Mouse (Mus musculus) cerebellum, adult 18-20 months (tissue): ENCODE results near the gene Ubr3.

Experiments used
- DNase-seq, 2 experiments: peaks; one replicate each; pipeline ENCODE4 v3.0.0; 2021

Gene Ubr3

DNA sequence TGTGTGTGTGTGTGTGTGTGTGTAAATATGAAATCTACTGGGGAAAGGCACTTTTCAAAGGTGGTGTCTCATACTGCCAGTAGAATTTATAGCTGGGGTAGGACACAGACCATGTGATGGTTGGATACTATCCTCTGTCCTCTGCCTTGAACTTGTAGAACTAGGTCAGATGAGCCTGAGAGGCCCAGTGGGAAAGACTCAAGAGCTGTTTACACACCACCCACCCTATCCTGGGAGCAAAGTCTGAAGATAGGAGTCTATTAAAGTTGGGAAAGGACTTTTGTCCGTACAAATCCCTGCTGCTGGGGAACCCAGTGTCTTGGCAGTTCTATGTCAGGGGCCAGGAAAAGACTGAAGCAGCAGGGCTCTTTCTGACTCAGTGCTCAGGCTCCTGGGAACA, 138.3 kb downstream of the Ubr3 start:
- DNase-seq, result no peak

DNA sequence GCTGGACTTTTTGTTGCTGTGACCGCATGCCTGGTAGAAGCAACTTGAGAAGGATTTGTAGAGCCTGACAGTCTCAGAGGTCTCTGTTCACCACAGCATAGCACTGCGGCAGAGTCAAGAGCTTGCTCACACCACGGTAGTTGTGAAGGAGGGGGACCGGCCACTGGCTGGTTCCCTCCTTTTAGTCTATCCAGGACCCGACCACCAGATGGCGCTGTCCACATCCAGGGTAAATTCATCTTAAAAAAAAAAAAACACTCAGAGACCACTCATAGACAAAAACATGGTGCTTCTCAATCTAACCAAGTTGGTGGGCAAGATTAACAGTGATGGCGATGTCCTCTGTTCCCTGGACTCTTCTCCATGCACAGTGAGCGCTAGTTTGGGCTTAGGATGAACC, 140.2 kb downstream of the Ubr3 start:
- no peak for DNase-seq

DNA sequence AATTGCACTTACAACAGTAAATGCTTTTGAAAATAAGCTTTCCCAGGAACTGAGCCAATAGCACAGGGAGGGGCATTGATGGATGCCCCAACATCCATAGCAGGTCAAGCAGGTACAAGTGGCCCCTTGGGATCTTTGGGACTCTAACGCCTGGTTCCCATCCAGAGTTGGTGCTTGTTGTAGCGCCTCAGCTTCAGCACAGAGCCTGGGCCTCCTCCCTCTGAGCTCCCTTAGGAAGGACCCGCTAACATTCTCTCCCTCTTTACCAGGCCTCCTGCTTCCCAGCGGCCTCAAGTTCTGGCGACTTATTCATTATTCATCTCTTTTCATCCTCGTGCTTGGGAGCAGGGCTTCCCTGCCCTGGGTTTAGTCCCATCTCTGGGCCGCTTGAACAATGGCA, 141.7 kb downstream of the Ubr3 start, which contains the start of gene Myo3b:
Gene Myo3b, plus strand, starts transcription at position 375 of the 400 bp plus-strand sequence.
- no peak for DNase-seq

DNA sequence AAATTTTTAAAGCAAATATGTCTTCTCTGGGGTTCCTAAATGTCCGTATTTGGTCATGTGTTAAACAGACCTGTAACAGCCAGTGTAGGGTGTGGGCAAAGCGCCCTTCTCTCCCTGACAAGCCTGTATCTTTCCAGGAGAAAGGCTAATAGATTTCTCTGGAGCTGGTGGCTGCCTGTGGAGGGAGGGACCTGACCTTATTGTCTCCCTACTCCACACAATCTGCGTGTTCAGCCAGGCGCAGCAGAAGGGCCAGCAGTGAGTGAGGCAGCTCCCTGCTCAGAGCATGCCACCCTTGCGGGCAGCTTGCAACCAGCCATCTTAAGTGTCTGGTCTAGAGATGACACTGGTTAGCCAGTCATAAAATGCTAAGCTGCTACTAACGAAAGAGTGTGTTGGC, 147.4 kb downstream of the Ubr3 start:
- no peak for DNase-seq

DNA sequence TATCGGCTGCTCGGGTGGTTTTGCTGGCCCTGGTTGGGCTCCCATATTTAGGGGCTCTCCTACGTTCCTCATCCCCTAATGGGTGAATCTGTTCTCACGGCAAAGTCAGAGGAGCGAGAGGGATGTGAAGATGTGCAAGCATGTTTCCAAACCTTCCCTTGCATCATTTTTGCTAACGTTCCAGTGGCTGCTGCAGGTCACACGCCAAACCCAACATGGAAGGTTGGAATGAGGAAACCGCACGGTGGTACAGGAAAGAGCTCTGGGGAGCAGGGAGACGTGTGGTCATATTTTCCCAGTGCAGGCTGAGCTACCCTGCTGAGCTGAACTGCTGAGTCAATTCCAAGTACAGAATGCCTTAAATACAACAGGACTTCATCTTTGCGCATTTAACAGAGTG, 150.8 kb downstream of the Ubr3 start:
- DNase-seq, result no peak

DNA sequence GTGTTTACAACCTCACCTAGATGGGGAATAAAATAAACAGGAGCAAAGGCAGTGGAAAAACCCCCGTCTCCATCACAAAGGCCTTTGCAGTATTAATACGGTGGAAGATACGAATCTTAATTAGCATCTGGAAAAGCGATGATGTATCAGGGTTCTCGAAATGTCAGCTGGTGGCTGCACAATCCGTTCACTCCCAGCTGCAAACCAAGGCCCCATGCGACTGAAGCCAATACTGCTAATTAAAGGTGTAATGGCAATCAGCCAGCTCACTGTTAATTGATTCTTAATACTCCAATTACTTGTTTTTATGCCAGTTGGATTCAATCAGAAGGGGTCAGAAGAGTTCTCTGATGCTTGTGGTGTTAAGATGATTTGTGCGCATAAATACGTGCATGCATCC, 156.8 kb downstream of the Ubr3 start:
- no peak for DNase-seq

DNA sequence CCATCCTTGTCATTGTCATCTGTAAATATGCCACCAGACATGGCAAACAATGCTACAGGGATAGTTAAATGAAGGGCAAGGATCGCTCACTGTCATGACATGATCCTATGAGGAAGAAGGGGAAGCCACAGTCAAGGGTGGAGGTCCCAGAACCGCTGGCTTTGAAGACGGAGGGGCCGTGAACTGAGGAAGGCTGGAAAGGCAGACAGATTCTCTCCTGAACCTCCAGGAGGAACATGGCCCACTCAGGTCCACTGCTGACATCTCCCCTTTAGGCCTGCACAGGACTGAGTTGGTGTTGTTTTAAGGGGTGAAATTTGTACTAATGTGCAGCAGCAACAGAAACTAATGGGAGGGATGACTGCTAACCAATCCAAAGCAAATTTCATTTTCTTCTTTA, 161.2 kb downstream of the Ubr3 start:
- DNase-seq, result no peak

DNA sequence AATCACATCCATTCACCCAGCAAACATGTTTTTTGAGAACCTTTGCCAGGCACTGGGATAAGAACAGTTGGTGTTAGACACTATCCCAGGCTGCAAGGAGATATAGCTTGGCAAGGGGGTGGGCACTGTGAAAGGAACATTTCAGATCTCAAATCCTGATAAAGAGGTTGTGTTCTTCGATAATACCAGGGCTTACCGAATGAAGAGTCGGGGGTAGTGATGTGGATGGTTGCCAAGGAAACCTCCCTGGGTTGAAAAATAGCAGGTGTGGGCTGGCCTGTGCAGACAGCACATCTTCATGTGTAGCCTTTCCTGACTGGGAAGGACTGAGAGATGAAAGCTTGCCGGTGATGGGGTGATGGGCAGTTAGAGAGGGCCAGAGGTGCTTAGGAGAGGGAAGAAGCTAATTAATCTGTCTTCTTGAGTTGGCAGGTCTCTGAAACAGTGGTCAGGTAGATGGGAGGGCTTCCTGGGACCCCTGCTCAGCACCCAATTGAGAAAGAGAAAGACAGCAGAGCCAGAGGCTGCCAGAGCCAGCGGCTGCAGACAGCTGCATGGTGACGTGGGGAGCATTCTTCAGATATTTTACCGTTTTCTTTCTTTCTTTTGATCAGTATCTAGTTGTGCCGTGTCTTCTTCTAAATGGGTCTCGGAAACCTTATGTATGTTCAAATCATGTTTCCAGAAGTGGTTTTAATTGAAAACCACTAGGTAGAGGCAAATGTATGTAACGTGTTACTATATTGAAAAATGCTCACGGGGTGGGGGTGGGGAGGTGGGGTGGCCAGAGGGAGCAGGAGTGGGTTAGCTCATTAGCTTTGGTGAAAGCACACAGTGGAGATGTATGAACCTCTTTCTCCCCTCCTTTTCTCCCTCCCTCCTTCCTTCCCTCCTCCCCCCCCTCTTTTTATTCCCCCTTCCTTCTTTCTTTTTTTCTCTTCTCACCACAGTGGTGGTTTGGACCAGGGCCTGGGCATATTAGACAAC, 163.6 kb downstream of the Ubr3 start:
- no peak for DNase-seq

DNA sequence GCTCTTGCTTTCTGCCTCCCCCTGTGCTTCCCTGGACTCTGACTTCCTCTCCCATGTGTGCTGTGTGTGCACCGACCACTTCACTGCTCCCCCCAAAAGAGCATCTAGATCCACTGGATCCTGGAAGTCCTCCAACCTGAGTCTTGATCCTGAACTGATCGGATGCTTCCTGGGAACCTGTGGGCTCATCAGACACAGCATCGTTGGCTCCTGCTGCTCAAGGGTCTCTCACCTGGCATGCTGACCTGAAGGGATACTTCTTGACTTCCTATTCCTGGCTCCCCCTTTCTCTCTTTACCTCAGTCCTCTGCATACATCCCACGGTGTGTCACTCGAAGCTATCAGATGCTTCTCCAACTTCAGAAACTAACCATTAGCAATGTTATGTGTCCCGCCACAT, 168.1 kb downstream of the Ubr3 start:
- no peak for DNase-seq

DNA sequence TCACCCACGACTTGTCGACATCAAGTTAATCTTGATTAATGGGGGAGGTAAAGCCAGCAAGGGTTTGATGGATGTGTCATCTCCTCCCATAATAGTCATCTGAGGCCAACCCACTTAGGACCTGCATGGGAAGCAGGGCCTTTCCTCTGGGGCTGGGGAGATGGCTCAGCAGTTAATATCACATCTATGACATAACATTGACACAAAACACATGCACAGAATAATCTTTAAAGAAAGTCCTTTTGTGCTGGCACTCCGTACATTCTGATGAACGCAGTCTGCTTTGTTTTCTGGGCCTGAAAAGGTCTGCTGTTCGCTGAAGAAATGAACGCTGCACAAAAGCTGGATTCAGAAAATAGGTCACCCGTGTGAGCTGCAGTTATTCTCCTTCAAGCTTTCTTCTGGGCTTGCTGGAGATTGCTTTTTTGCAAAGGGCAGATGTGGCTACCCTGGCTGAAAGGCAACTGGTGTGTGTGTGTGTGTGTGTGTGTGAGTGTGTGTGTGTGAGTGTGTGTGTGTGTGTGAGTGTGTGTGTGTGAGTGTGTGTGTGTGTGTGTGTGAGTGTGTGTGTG, 168.8 kb downstream of the Ubr3 start:
- DNase-seq, result no peak

DNA sequence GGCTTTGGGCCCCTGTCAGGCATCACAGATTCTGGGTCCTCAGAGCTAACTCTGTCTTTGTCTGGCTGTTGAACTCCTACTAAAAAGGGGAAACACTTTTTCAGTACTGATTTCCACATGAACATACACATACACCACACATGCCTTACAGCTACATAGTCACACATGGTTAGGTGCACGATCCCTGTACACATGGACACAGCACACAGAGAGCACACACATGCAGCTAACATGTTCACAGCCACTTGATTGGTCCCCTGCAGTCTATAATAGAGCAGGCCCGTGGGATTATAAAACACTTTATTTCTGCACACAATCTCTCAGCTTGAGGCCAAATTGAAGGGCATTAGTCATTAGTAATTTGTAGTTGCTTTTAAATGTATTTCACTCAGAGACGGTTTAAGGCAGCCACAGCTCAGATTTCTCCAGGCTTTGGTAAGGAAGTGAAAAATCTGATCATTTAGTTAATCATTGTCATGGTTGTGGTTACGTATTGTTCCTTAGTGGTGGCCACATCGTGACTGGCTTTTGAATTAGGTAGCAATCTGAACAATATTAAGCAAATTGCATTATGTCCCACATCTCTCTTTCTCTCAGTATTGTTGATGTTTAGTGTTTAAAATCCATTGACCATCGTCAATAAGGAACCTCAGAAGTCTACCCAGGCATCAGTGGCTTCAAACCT, 169.4 kb downstream of the Ubr3 start:
- no peak for DNase-seq

DNA sequence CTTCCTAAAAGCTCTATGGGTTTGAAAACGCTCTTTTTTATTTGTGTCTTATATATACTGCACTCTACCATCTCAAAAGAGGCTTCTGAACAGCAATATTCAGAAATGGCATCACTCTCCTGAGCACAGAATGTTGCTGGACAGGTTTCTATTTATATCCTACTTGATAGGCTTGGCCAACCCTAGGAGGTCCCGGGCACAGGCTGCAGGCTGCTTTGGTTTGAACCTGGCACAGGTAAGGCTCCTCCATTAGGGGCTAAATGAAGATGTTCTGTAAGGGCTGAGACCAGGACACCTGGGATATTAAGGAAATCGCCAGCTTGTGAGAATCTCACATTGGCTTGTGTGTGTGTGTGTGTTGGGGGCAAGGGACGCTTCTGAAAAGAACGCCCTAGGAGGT, 172.8 kb downstream of the Ubr3 start:
- DNase-seq, result no peak
